Mouse (Mus musculus) kidney, embryonic 14.5 days (tissue): ENCODE results near the gene 1700034J05Rik. TPM values are rescaled to one million over a fixed set of nuclear protein-coding genes. Genes with fewer than 3 reads are reported as not detected.

Experiments
- ATAC-seq: fragments of 200-750 bp; cut with Nextera tagmentation; 2 replicates; pipeline ENCODE4 v1.8.0; 2017; ENCODE audit warnings: moderate number of reproducible peaks, mild to moderate bottlenecking, moderate TSS enrichment, moderate library complexity; ENCODE audit not compliant: low FRiP score, low TSS enrichment
- H3K27ac ChIP-seq: fragments of 300-500 bp; sonication (generic); 2 replicates; pipeline ENCODE4 v1.5.1; 2014; ENCODE audit warnings: low read depth, mild to moderate bottlenecking, low read length, moderate library complexity, mixed read lengths
- H3K27me3 ChIP-seq: fragments of 300-500 bp; sonication (generic); 2 replicates; pipeline ENCODE4 v1.6.1; 2014; ENCODE audit warnings: mild to moderate bottlenecking, low read length; ENCODE audit not compliant: control insufficient read depth, insufficient read depth
- H3K36me3 ChIP-seq: fragments of 300-500 bp; sonication (generic); 2 replicates; pipeline ENCODE4 v1.6.1; 2014; ENCODE audit warnings: low read length, mixed read lengths; ENCODE audit not compliant: control insufficient read depth, insufficient read depth
- H3K4me1 ChIP-seq: fragments of 300-500 bp; sonication (generic); 2 replicates; pipeline ENCODE4 v1.6.1; 2014; ENCODE audit warnings: low read length, mixed read lengths; ENCODE audit not compliant: control insufficient read depth, insufficient read depth
- H3K4me2 ChIP-seq: fragments of 300-500 bp; sonication (generic); replicated peaks from 2 replicates; pipeline ENCODE4 v1.6.1; 2014; ENCODE audit warnings: low read depth, mild to moderate bottlenecking, low read length
- H3K4me3 ChIP-seq: fragments of 300-500 bp; sonication (generic); 2 replicates; pipeline ENCODE4 v1.5.1; 2014; ENCODE audit warnings: mild to moderate bottlenecking, low read length
- H3K9ac ChIP-seq: fragments of 300-500 bp; sonication (generic); 2 replicates; pipeline ENCODE4 v1.6.1; 2014; ENCODE audit warnings: low read depth, mild to moderate bottlenecking, low read length, moderate library complexity
- H3K9me3 ChIP-seq: fragments of 300-500 bp; sonication (generic); 2 replicates; pipeline ENCODE4 v1.6.1; 2016; ENCODE audit warnings: low read length; ENCODE audit not compliant: control insufficient read depth
- WGBS: fragments of 180-500 bp; shearing (Covaris S2); extraction: QIAGEN DNeasy Blood & Tissue Kit; methylation state at CpG from one replicate; pipeline ENCODE4 v1.1.7; 2014; 5-methylcytosine and 5-hydroxymethylcytosine counted together
- polyA plus RNA-seq: library from polyadenylated mRNA; unstranded; fragments of >200 nt; fragmentation: Nextera tagmentation; extraction: Ambion mirVana; gene quantifications from 2 replicates; pipeline ENCODE4 v1.2.1, GENCODE M21; 2014

1700034J05Rik gene
- polyA plus RNA-seq, 1 experiment from 2014 or later, result 0.45 TPM

DNA sequence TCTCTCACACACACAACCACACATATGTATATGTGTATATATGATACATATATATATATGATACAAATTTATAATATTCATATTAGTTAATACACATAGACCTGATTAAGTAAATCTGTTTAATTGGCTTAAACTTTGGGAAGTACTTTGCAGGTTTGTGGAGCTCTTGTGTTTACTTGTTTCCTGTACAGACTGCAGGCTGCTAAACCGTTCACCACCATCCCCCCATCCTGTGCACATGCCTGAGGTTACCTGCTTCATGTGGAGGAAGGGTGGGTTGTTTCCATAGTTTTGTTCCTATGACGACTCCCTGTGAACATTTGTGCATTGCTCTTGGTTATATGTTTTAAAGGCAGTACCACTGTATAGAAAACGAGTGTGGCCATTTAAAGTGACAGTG lies 17.1 kb upstream of the 1700034J05Rik start:
- ATAC-seq, result no peak
- H3K36me3 ChIP-seq, result no peaks in the 10 kb centered on the region
- no peaks in the 10 kb centered on the region for H3K4me1 ChIP-seq
- no peak overlapping the region for H3K4me2 ChIP-seq
- no peak overlapping the region for H3K27ac ChIP-seq
- no peak overlapping the region for H3K9ac ChIP-seq
- no peaks in the 10 kb centered on the region for H3K9me3 ChIP-seq
- H3K4me3 ChIP-seq, result no peak overlapping the region
- 71% methylated on average over 3 of the region's 3 CpGs for WGBS
- no peaks in the 10 kb centered on the region for H3K27me3 ChIP-seq

DNA sequence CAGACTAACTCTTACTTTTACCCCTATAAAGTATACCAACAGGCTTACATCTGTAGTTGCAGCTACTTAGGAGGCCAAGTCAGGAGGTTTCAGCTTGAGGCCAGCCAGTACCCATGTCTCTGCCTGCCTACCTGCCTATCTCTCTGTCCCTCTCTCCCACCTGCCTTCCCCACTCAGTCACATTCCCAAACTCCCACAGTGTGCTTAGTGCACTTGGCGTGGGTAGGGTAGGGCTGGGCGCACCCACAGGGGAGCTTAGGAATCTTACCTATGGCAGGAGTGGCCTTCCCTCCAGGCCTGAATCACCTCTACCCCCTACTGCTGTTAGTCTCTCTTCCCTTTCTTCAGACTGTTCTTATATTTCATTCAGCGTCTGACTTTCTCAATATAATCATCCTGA lies 16.6 kb upstream of the 1700034J05Rik start:
- Histone ChIP-seq H3K27me3 (no peaks in the 10 kb centered on the region), H3K4me2 (no peak overlapping the region), H3K4me1 (no peaks in the 10 kb centered on the region), H3K9me3 (no peaks in the 10 kb centered on the region), H3K4me3 (no peak overlapping the region), H3K36me3 (no peaks in the 10 kb centered on the region), H3K9ac (no peak overlapping the region), H3K27ac (no peak overlapping the region)
- no peak for ATAC-seq
- 82% methylated on average over 3 of the region's 3 CpGs for WGBS

DNA sequence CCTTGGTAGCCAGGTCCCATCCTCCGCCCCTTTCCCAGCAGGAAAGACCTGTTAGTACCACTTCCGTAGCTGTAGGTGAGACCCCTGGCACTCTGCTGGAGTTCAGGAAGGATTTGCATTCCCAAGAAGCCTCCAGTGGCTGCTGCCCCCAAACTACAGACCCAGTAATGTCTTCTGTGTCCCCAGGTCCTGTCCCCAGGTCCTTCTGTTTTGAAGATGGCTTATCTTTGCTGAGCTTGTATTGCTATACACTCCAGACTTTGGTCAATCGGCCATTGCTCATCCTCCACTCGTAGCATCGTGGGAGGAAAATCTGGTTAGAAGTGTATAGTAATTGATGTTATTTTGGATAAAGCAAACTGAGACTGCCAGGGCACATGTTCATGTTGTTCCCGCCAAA lies 13.6 kb upstream of the 1700034J05Rik start:
- WGBS, result 77% methylated on average over 6 of the region's 6 CpGs

DNA sequence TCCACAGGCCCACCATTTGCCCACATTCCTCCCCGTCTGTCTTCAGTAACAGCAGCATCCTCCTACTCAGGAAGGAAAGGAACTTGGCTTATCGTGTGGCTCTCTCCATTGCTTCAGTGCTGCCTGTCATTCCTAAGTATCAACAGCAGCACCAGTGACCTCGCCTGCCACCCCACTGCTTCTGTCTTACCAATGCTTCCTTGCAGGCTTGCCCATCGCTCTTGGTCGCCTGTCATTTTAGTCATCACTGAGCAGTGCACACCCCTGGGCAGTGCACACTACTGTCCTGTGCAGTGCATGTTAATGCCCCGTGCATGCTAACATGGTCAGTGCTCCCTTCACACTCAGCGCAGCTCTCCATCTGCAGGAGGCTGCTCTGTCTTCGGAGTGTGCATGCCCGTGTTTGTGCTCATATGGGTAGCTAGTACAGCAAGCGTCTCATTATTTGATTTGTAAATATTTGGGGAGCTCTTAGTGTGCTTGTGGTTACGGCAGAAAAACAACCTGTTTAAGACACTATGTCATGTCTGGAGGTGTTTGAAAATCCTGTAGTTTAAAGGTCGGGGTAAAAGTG lies 12.3 kb upstream of the 1700034J05Rik start:
- H3K9ac ChIP-seq, result no peak overlapping the region
- no peak overlapping the region for H3K27ac ChIP-seq
- 71% methylated on average over 12 of the region's 12 CpGs for WGBS
- no peak for ATAC-seq
- no peaks in the 10 kb centered on the region for H3K36me3 ChIP-seq
- H3K27me3 ChIP-seq, result no peaks in the 10 kb centered on the region
- H3K9me3 ChIP-seq, result no peaks in the 10 kb centered on the region
- no peak overlapping the region for H3K4me3 ChIP-seq
- H3K4me1 ChIP-seq, result no peaks in the 10 kb centered on the region; the same call in 1 of the 2 replicates
- no peak overlapping the region for H3K4me2 ChIP-seq

More for the DNA sequence above, 13.6 kb upstream of the 1700034J05Rik start:
- no peak overlapping the region for H3K4me3 ChIP-seq
- H3K4me2 ChIP-seq, result no peak overlapping the region
- no peak overlapping the region for H3K9ac ChIP-seq
- no peak overlapping the region for H3K27ac ChIP-seq
- H3K4me1 ChIP-seq, result no peaks in the 10 kb centered on the region
- no peak for ATAC-seq
- no peaks in the 10 kb centered on the region for H3K36me3 ChIP-seq
- H3K27me3 ChIP-seq, result no peaks in the 10 kb centered on the region
- no peaks in the 10 kb centered on the region for H3K9me3 ChIP-seq

DNA sequence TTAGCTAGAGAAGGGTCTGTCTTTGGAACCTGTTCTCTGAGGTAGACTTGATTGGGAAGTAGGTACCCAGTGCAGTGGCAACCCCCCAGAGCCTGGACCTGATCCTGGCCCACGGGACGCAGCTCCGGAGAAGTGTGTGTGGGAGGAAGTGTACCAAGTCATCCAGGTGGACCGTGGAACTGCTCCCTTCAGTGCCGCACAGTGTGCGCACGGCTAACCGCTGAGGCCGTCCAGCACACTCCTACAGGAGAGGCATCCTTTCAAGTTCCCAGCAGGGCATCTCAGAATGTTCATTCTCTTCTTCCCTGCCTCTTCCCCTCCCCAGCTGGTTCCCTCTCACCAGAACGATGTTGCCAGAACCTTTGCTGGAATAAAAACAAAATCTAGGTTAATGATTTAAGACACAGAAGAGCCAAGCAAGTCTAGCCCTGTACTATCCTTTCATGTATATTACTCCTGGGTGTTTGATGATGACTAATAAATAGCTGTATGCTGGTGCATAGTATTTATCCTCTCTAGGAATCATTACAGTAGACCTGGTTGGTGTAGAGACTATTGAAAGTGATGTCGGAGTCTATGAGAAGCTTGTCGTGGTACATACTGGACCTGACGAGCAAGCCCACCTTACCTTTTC lies 11.0 kb upstream of the 1700034J05Rik start:
- H3K4me3 ChIP-seq, result no peak overlapping the region
- no peak overlapping the region for H3K4me2 ChIP-seq
- H3K27me3 ChIP-seq, result no peaks in the 10 kb centered on the region
- ATAC-seq, result no peak
- WGBS, result 82% methylated on average over 13 of the region's 13 CpGs
- H3K27ac ChIP-seq, result no peak overlapping the region
- H3K9ac ChIP-seq, result no peak overlapping the region
- H3K9me3 ChIP-seq, result no peaks in the 10 kb centered on the region
- no peaks in the 10 kb centered on the region; the same call in 1 of the 2 replicates for H3K4me1 ChIP-seq
- H3K36me3 ChIP-seq, result no peaks in the 10 kb centered on the region

DNA sequence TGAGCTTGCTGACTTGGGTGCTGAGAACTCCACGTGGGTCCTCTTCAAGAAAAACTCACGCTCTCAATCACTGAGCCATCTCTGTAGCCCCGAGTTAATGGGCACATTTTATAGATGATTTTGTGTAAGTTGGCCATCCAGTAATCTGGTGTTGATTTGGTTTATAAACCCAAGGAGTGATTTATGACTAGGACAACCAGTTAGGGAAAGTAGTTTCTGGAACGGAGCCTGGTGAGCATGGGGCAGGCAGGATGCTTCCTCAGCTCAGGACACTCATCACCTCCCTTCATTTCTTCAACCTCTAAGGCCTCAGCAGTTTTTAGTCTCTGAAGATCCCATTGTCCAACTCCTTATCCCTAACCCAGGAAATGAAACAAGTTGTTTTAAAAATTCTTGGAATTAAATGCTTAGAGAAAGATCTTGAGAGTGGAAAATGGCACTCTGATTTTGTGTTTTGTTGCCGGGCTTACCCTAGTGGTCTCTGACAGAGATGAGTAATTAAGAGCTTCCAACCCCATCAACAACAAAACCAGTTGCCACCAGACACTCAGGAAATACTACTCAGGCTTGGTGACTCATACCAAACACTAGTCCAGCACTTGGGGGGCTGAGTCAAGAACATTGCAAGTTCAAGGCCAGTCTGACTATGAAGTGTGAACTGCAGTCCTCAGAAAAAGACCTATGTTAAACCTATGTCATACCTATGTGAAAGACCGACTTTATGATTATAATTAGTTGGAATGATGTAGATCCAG lies 9.4 kb upstream of the 1700034J05Rik start:
- WGBS, result 80% methylated on average over 6 of the region's 6 CpGs
- no peak overlapping the region for H3K27ac ChIP-seq
- H3K27me3 ChIP-seq, result no peaks in the 10 kb centered on the region

DNA sequence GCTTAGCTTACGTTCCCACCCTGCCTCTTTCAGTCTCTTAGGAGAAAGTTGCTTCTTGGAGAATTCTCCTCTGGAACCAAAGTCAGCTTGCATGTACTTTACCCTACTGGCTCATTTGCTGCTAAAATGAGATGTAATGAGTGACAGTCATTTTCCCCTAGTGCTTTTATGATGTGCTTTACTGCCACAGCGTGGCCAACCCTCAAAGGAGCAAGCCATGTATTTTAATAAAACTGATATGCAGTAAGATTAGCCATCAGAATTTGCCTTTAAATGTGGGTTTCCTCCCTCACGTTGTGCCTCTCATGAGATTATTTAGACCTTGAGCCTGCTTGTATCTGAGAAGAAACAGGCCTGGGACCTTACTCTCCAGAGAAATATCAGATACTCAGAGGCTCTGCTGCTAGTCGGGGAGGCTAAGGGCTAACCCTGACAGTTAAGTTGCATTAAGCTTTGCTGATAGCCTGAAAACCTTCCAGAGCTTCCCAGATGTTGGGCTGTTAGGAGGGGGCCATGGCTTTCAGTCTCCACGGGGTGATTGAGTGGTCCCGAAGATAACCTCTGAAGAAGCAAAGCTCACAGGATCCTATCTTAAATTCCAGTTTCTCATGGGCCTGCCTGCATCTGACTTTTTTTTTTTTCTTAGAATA lies 7.7 kb upstream of the 1700034J05Rik start:
- Histone ChIP-seq H3K27me3 (no peaks in the 10 kb centered on the region), H3K36me3 (no peaks in the 10 kb centered on the region), H3K9ac (no peak overlapping the region), H3K4me1 (peaks cover 7% of the 10 kb centered on the region), H3K4me3 (no peak overlapping the region), H3K27ac (no peak overlapping the region), H3K4me2 (no peak overlapping the region), H3K9me3 (no peaks in the 10 kb centered on the region)
- no peak for ATAC-seq
- WGBS, result 56% methylated on average over 6 of the region's 6 CpGs

More for the DNA sequence above, 9.4 kb upstream of the 1700034J05Rik start:
- no peaks in the 10 kb centered on the region for H3K9me3 ChIP-seq
- ATAC-seq, result no peak
- peaks cover 7% of the 10 kb centered on the region for H3K4me1 ChIP-seq
- H3K36me3 ChIP-seq, result no peaks in the 10 kb centered on the region
- H3K9ac ChIP-seq, result no peak overlapping the region
- no peak overlapping the region for H3K4me2 ChIP-seq
- H3K4me3 ChIP-seq, result no peak overlapping the region

DNA sequence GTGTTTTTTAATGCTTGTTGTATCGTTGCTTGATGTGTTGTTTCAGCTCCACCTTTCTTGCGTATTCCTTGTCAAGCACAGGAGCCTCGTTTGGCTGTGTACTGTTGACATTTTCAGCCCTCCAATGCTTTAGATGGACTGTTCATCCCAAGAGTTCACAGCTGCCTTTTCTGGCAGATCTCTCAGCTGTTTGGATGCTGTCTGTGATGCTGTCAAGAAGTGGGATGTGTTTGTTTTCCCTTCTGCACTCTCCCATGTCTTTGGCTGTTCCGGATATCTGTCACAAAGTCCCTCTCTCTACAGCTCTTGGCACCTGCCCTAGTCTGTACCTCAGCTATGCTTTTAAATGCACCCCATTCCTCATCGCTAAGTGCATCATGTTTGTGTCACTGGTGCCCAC lies 6.7 kb upstream of the 1700034J05Rik start:
- no peak overlapping the region for H3K4me2 ChIP-seq
- no peak overlapping the region for H3K9ac ChIP-seq
- H3K27ac ChIP-seq, result no peak overlapping the region
- 73% methylated on average over 5 of the region's 5 CpGs for WGBS
- H3K27me3 ChIP-seq, result no peaks in the 10 kb centered on the region
- peaks cover 8% of the 10 kb centered on the region for H3K4me1 ChIP-seq
- no peaks in the 10 kb centered on the region for H3K36me3 ChIP-seq
- no peak overlapping the region for H3K4me3 ChIP-seq
- H3K9me3 ChIP-seq, result no peaks in the 10 kb centered on the region
- no peak for ATAC-seq
